27 mouse cellular contexts compared by ENCODE assay signal in genomic region chr3:20010464-20010863, GRCm38 (mm10). TPM values are rescaled to one million over a fixed set of nuclear protein-coding genes. Genes with fewer than 3 reads are reported as not detected.
DNase-seq lines count a peak whose midpoint lies in the region; ATAC-seq and TF ChIP-seq lines count a peak whose summit lies in the region.
"Had no signal": no experiment of that assay in that cellular context is flagged by ENCODE, and none has a peak within 500 bp of the region (broad histone marks: within the 10 kb centered on the region; RNA-seq: fewer than 3 reads in every experiment).

No protein-coding gene starts in this region.

- 0 out of 2 replicates have a peak, but pooled peaks have one; percentile 15 for ATAC-seq in liver, embryonic 11.5 days (replicated peaks; ENCODE audit: low FRiP score)
- no peak for ATAC-seq in liver, postnatal 0 days
- no peak for ATAC-seq in limb, embryonic 15.5 days (ENCODE audit: insufficient number of reproducible peaks, low FRiP score, low TSS enrichment, low read depth)
- ATAC-seq in intestine, embryonic 16.5 days, result no peak

- no peak for TF ChIP-seq POLR2A in embryonic fibroblast, embryonic 13.5 days (IDR thresholded peaks at IDR 0.05; ENCODE audit: low read depth, low read length)

- no peaks in the 10 kb centered on the region for H3K9me3 ChIP-seq in liver, embryonic 11.5 days (ENCODE audit: control insufficient read depth, low read length)
- H3K9me3 ChIP-seq in liver, postnatal 0 days (ENCODE audit: low read length), result no peaks in the 10 kb centered on the region
- H3K9me3 ChIP-seq in embryonic facial prominence, embryonic 10.5 days, result no peaks in the 10 kb centered on the region
- H3K9me3 ChIP-seq in limb, embryonic 15.5 days, result no peaks in the 10 kb centered on the region
- no peaks in the 10 kb centered on the region for H3K9me3 ChIP-seq in intestine, embryonic 16.5 days (ENCODE audit: control insufficient read depth, low read length)
- H3K9me3 ChIP-seq: heart, embryonic 15.5 days; midbrain, embryonic 12.5 days had no signal

- no peaks in the 10 kb centered on the region for H3K27me3 ChIP-seq in liver, embryonic 11.5 days (replicated peaks; ENCODE audit: control insufficient read depth, insufficient read depth, low read length)
- no peaks in the 10 kb centered on the region for H3K27me3 ChIP-seq in liver, postnatal 0 days (ENCODE audit: insufficient read depth, low read length)
- no peaks in the 10 kb centered on the region for H3K27me3 ChIP-seq in embryonic facial prominence, embryonic 10.5 days (replicated peaks; ENCODE audit: low read depth, poor library complexity, severe bottlenecking)
- no peaks in the 10 kb centered on the region for H3K27me3 ChIP-seq in limb, embryonic 15.5 days
- no peaks in the 10 kb centered on the region for H3K27me3 ChIP-seq in intestine, embryonic 16.5 days (replicated peaks; ENCODE audit: control insufficient read depth, insufficient read depth, low read length)
- H3K27me3 ChIP-seq: CH12.LX; heart, embryonic 15.5 days; midbrain, embryonic 12.5 days had no signal

- no peak overlapping the region for H3K9ac ChIP-seq in liver, embryonic 11.5 days (ENCODE audit: low read depth, low read length)
- no peak overlapping the region for H3K9ac ChIP-seq in liver, postnatal 0 days (replicated peaks)
- H3K9ac ChIP-seq in limb, embryonic 15.5 days, result no peak overlapping the region
- H3K9ac ChIP-seq in intestine, embryonic 16.5 days (ENCODE audit: low read depth, low read length), result no peak overlapping the region
- H3K9ac ChIP-seq: heart, embryonic 15.5 days; hindbrain, embryonic 14.5 days; midbrain, embryonic 12.5 days had no signal

- 85% methylated on average over 9 of the region's 9 CpGs for WGBS in liver, embryonic 11.5 days
- WGBS in liver, postnatal 0 days (ENCODE audit: insufficient replicate concordance), result 85% methylated on average over 9 of the region's 9 CpGs
- 69% methylated on average over 9 of the region's 9 CpGs for WGBS in embryonic facial prominence, embryonic 10.5 days
- WGBS in limb, embryonic 15.5 days, result 77% methylated on average over 9 of the region's 9 CpGs
- 88% methylated on average over 9 of the region's 9 CpGs for WGBS in intestine, embryonic 16.5 days

- no peak overlapping the region for H3K27ac ChIP-seq in liver, embryonic 11.5 days (ENCODE audit: low read depth, low read length)
- H3K27ac ChIP-seq in liver, postnatal 0 days (ENCODE audit: low read depth), result no peak overlapping the region
- peak overlapping the region; percentile 66 for H3K27ac ChIP-seq in embryonic facial prominence, embryonic 10.5 days (replicated peaks)
- peak overlapping the region; percentile 81 for H3K27ac ChIP-seq in embryonic fibroblast, embryonic 13.5 days (ENCODE audit: insufficient read depth, low read length)
- peak overlapping the region; percentile 79 for H3K27ac ChIP-seq in limb, embryonic 15.5 days
- H3K27ac ChIP-seq in intestine, embryonic 16.5 days (ENCODE audit: low read length), result no peak overlapping the region
- H3K27ac ChIP-seq: gastrocnemius, adult 2 months; heart, embryonic 15.5 days; hindbrain, embryonic 14.5 days; left cerebral cortex, adult 2 months; midbrain, embryonic 12.5 days had no signal

- H3K36me3 ChIP-seq in liver, embryonic 11.5 days (ENCODE audit: control insufficient read depth, insufficient read depth, low read length), result no peaks in the 10 kb centered on the region
- H3K36me3 ChIP-seq in liver, postnatal 0 days (replicated peaks; ENCODE audit: insufficient read depth, low read length), result peaks cover 36% of the 10 kb centered on the region
- H3K36me3 ChIP-seq in embryonic facial prominence, embryonic 10.5 days (replicated peaks), result peaks cover 29% of the 10 kb centered on the region
- H3K36me3 ChIP-seq in limb, embryonic 15.5 days, result peaks cover 10% of the 10 kb centered on the region
- H3K36me3 ChIP-seq in intestine, embryonic 16.5 days (ENCODE audit: control insufficient read depth, insufficient read depth, low read length), result peaks cover 2% of the 10 kb centered on the region; the same call in 1 of the 2 replicates

- no peak for TF ChIP-seq CTCF in liver, postnatal 0 days (IDR thresholded peaks at IDR 0.05; ENCODE audit: low read depth)
- TF ChIP-seq CTCF in embryonic fibroblast, embryonic 13.5 days (IDR thresholded peaks at IDR 0.05; ENCODE audit: borderline replicate concordance, insufficient read depth, low read length), result no peak

- no peak overlapping the region for H3K4me3 ChIP-seq in liver, embryonic 11.5 days (ENCODE audit: low read depth, low read length)
- H3K4me3 ChIP-seq in liver, postnatal 0 days (ENCODE audit: low read depth, low read length), result no peak overlapping the region
- no peak overlapping the region for H3K4me3 ChIP-seq in embryonic facial prominence, embryonic 10.5 days
- no peak overlapping the region for H3K4me3 ChIP-seq in embryonic fibroblast, embryonic 13.5 days (ENCODE audit: insufficient read depth, low read length)
- H3K4me3 ChIP-seq in limb, embryonic 15.5 days, result no peak overlapping the region
- no peak overlapping the region for H3K4me3 ChIP-seq in intestine, embryonic 16.5 days (ENCODE audit: low read length)
- H3K4me3 ChIP-seq: gastrocnemius, adult 2 months; heart, embryonic 15.5 days; left cerebral cortex, adult 2 months; midbrain, embryonic 12.5 days had no signal

- no peak overlapping the region for H3K4me2 ChIP-seq in liver, embryonic 11.5 days
- H3K4me2 ChIP-seq in liver, postnatal 0 days (ENCODE audit: low read depth, low read length), result no peak overlapping the region
- no peak overlapping the region for H3K4me2 ChIP-seq in limb, embryonic 15.5 days
- H3K4me2 ChIP-seq in intestine, embryonic 16.5 days (ENCODE audit: low read depth, low read length), result no peak overlapping the region
- H3K4me2 ChIP-seq: heart, embryonic 15.5 days; hindbrain, embryonic 14.5 days; midbrain, embryonic 12.5 days had no signal

- H3K4me1 ChIP-seq in liver, embryonic 11.5 days (replicated peaks; ENCODE audit: control insufficient read depth, insufficient read depth, low read length), result no peaks in the 10 kb centered on the region
- peaks cover 3% of the 10 kb centered on the region; the same call in 1 of the 2 replicates for H3K4me1 ChIP-seq in liver, postnatal 0 days (ENCODE audit: insufficient read depth)
- H3K4me1 ChIP-seq in embryonic facial prominence, embryonic 10.5 days, result peaks cover 8% of the 10 kb centered on the region
- peaks cover 8% of the 10 kb centered on the region for H3K4me1 ChIP-seq in embryonic fibroblast, embryonic 13.5 days (ENCODE audit: control insufficient read depth, insufficient read depth, low read length)
- peaks cover 8% of the 10 kb centered on the region for H3K4me1 ChIP-seq in limb, embryonic 15.5 days
- no peaks in the 10 kb centered on the region for H3K4me1 ChIP-seq in intestine, embryonic 16.5 days (ENCODE audit: control insufficient read depth, insufficient read depth, low read length)
- H3K4me1 ChIP-seq: heart, embryonic 15.5 days; midbrain, embryonic 12.5 days had no signal

- no peak for DNase-seq in liver, embryonic 11.5 days (ENCODE audit: low spot score)
- DNase-seq in liver, postnatal 0 days, result no peak
- peak; percentile 15 for DNase-seq in embryonic facial prominence, embryonic 10.5 days (ENCODE audit: low spot score)
- no peak for DNase-seq in urinary bladder, adult 18-20 months (ENCODE audit: low spot score in 2 of 2)
- no peak for DNase-seq in ovary, adult 18-20 months (ENCODE audit: low spot score)
- DNase-seq: adrenal gland, postnatal 14 days; B cell, adult 2 months; cerebellum, adult 8-10 months; cerebellum, postnatal 36 days; gastrocnemius, adult 2 months; heart, postnatal 36 days; kidney, adult 8-10 months; kidney, postnatal 36 days; layer of hippocampus, adult 9-11 months; left cerebral cortex, postnatal 4 days; lung, adult 18-20 months; lung, postnatal 14 days; right cerebral cortex, postnatal 25 days; spleen, adult 18-20 months had no signal

- TF ChIP-seq EP300 in liver, postnatal 0 days (IDR thresholded peaks at IDR 0.05; ENCODE audit: low read depth), result no peak

RNA-seq across cellular contexts. Expression of gene Hps3, which starts 24.7 kb away (rescaled TPM):
- polyA plus RNA-seq in liver, embryonic 11.5 days (2014; fragmentation: Nextera tagmentation; extraction: Ambion mirVana), result 10.4 and 13.8 TPM in 2 replicates
- 5.1 and 5.4 TPM in 2 replicates for polyA plus RNA-seq in liver, postnatal 0 days (2015; fragmentation: Nextera tagmentation; extraction: Ambion mirVana)
- 9.0 and 10.5 TPM in 2 replicates for polyA plus RNA-seq in embryonic facial prominence, embryonic 10.5 days (2016; fragmentation: Nextera tagmentation; extraction: Ambion mirVana)
- polyA plus RNA-seq in embryonic fibroblast, embryonic 13.5 days (2011; ENCODE audit: insufficient read length, low read depth, missing spikeins), result 15.1 and 16.5 TPM in 2 replicates
- polyA plus RNA-seq in limb, embryonic 15.5 days (2015; fragmentation: Nextera tagmentation; extraction: Ambion mirVana), result 8.3 and 9.3 TPM in 2 replicates
- polyA plus RNA-seq in intestine, embryonic 16.5 days (2015; fragmentation: Nextera tagmentation; extraction: Ambion mirVana), result 9.7 and 9.8 TPM in 2 replicates

RNA-seq across cellular contexts. Expression of gene Hltf, which starts 47.1 kb away (rescaled TPM):
- polyA plus RNA-seq in liver, embryonic 11.5 days (2014; fragmentation: Nextera tagmentation; extraction: Ambion mirVana), result 19.9 and 21.2 TPM in 2 replicates
- 6.4 and 8.2 TPM in 2 replicates for polyA plus RNA-seq in liver, postnatal 0 days (2015; fragmentation: Nextera tagmentation; extraction: Ambion mirVana)
- polyA plus RNA-seq in embryonic facial prominence, embryonic 10.5 days (2016; fragmentation: Nextera tagmentation; extraction: Ambion mirVana), result 18.1 and 20.7 TPM in 2 replicates
- polyA plus RNA-seq in embryonic fibroblast, embryonic 13.5 days (2011; ENCODE audit: insufficient read length, low read depth, missing spikeins), result 22.2 and 22.8 TPM in 2 replicates
- polyA plus RNA-seq in limb, embryonic 15.5 days (2015; fragmentation: Nextera tagmentation; extraction: Ambion mirVana), result 14.7 and 19.6 TPM in 2 replicates
- polyA plus RNA-seq in intestine, embryonic 16.5 days (2015; fragmentation: Nextera tagmentation; extraction: Ambion mirVana), result 14.0 and 16.3 TPM in 2 replicates

RNA-seq across cellular contexts. Expression of gene Cp, which starts 53.6 kb away (rescaled TPM):
- polyA plus RNA-seq in liver, embryonic 11.5 days (2014; fragmentation: Nextera tagmentation; extraction: Ambion mirVana), result 0.25 and 0.65 TPM in 2 replicates
- polyA plus RNA-seq in liver, postnatal 0 days (2015; fragmentation: Nextera tagmentation; extraction: Ambion mirVana), result 272 and 290 TPM in 2 replicates
- polyA plus RNA-seq in embryonic facial prominence, embryonic 10.5 days (2016; fragmentation: Nextera tagmentation; extraction: Ambion mirVana), result 3.8 and 4.2 TPM in 2 replicates
- polyA plus RNA-seq in embryonic fibroblast, embryonic 13.5 days (2011; ENCODE audit: insufficient read length, low read depth, missing spikeins), result 5.6 and 5.8 TPM in 2 replicates
- 1.3 and 1.8 TPM in 2 replicates for polyA plus RNA-seq in limb, embryonic 15.5 days (2015; fragmentation: Nextera tagmentation; extraction: Ambion mirVana)
- 1.4 and 1.8 TPM in 2 replicates for polyA plus RNA-seq in intestine, embryonic 16.5 days (2015; fragmentation: Nextera tagmentation; extraction: Ambion mirVana)

Comparison
In these comparisons a context has a peak if more than half of its experiments do, and no peak if none do; other contexts are left out.
1. RNA of gene Cp, which starts 53.6 kb away (polyA plus RNA-seq): 272 to 290 TPM in liver, postnatal 0 days; 5.6 to 5.8 TPM in embryonic fibroblast, embryonic 13.5 days, 3.8 to 4.2 TPM in embryonic facial prominence, embryonic 10.5 days, 1.4 to 1.8 TPM in intestine, embryonic 16.5 days, 1.3 to 1.8 TPM in limb, embryonic 15.5 days and 0.25 to 0.65 TPM in liver, embryonic 11.5 days; every median in the first group is over 10 times any median in the second.
2. H3K27ac ChIP-seq: peak in embryonic facial prominence, embryonic 10.5 days (single experiment), embryonic fibroblast, embryonic 13.5 days (single experiment) and limb, embryonic 15.5 days (single experiment); none in liver, embryonic 11.5 days (single experiment), liver, postnatal 0 days (single experiment) and intestine, embryonic 16.5 days (single experiment).